Mouse (Mus musculus): ENCODE results near the gene Setdb1.

DNA sequence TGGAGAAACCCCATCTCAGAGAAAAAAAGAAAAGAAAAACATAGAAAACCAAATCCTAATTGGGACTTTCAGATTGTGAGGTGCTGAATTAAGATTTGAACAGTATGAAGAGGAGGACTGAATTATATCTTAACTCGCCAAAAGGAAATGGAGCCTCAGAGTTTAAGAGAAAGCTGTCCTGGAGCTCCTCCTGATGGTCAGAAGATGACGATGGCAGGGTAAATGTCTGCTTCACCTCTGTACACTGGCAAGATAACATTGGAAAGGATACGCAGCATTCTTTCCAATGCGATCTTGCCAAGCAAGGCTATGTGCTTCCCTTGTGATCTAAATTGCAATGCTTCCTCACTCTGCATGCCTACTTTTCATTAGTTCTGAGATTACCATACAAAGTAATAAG is 37.4 kb upstream of the Setdb1 start:
- no peak for TF ChIP-seq E2F4 (IDR thresholded peaks at IDR 0.05; ENCODE audit: insufficient replicate concordance, low read depth, low read length)
- TF ChIP-seq CTCF (conservative IDR thresholded peaks at IDR 0.05 in 1 of 2, IDR thresholded peaks at IDR 0.05 in 1 of 2; ENCODE audit: low read depth in 2 of 2, low read length in 2 of 2) = peak; percentile 25 to 82; a peak in 2 of 4 replicates
- TF ChIP-seq POLR2A (IDR thresholded peaks at IDR 0.05; ENCODE audit: low read depth, low read length) = no peak
- TF ChIP-seq ZC3H11A (IDR thresholded peaks at IDR 0.05; ENCODE audit: low read depth, low read length) = no peak
- TF ChIP-seq CHD1 (IDR thresholded peaks at IDR 0.05; ENCODE audit: low read depth, low read length) = no peak
- no peak for TF ChIP-seq JUND (conservative IDR thresholded peaks at IDR 0.05; ENCODE audit: low read depth, low read length)
- no peak for TF ChIP-seq MAX (IDR thresholded peaks at IDR 0.05; ENCODE audit: low read length)
- TF ChIP-seq EP300 (IDR thresholded peaks at IDR 0.05; ENCODE audit: low read length) = no peak
- TF ChIP-seq MAFK (IDR thresholded peaks at IDR 0.05; ENCODE audit: insufficient replicate concordance, low read length) = no peak
- no peak for TF ChIP-seq MXI1 (IDR thresholded peaks at IDR 0.05; ENCODE audit: low read depth, low read length)
- no peak for TF ChIP-seq NRF1 (IDR thresholded peaks at IDR 0.05; ENCODE audit: low read depth, low read length)
